Mouse (Mus musculus): ENCODE measurements at regions not wholly inside any gene's neighbourhood (a gene's known extent, or its start where the extent isn't known, plus 50 kb on each side); places are given as distances from the start of the nearest gene placed in this dataset.

GRCm38 (mm10) chr7:136531301-136531700 lies 363.1 kb upstream of the Mgmt start:
- DNase-seq (ENCODE audit: low read depth): no peak

GRCm38 (mm10) chr7:136541876-136542655 lies 352.3 kb upstream of the Mgmt start:
- DNase-seq (ENCODE audit: low read depth): no peak

GRCm38 (mm10) chr7:136542896-136543295 lies 351.5 kb upstream of the Mgmt start:
- DNase-seq (ENCODE audit: low read depth): no peak

GRCm38 (mm10) chr7:136547837-136548236 lies 346.6 kb upstream of the Mgmt start:
- no peak for DNase-seq (ENCODE audit: low read depth)

GRCm38 (mm10) chr7:136556436-136556835 lies 338.0 kb upstream of the Mgmt start:
- no peak for DNase-seq (ENCODE audit: low read depth)

- DNase-seq (ENCODE audit: low read depth): no peak
Observed at GRCm38 (mm10) chr7:136559536-136559935, 334.9 kb upstream of the Mgmt start.

- no peak for DNase-seq (ENCODE audit: low read depth)
Observed at GRCm38 (mm10) chr7:136570911-136571310, 323.5 kb upstream of the Mgmt start.

- DNase-seq (ENCODE audit: low read depth): no peak
Observed at GRCm38 (mm10) chr7:136581896-136582295, 312.5 kb upstream of the Mgmt start.

- no peak for DNase-seq (ENCODE audit: low read depth)
Observed at GRCm38 (mm10) chr7:136584361-136584760, 310.1 kb upstream of the Mgmt start.

- DNase-seq (ENCODE audit: low read depth): no peak
Observed at GRCm38 (mm10) chr7:136588491-136588890, 305.9 kb upstream of the Mgmt start.

- no peak for DNase-seq (ENCODE audit: low read depth)
Observed at GRCm38 (mm10) chr7:136590947-136591346, 303.5 kb upstream of the Mgmt start.

- DNase-seq (ENCODE audit: low read depth): no peak
Observed at GRCm38 (mm10) chr7:136607278-136608120, 286.9 kb upstream of the Mgmt start.

GRCm38 (mm10) chr7:136613496-136613895 lies 280.9 kb upstream of the Mgmt start:
- no peak for DNase-seq (ENCODE audit: low read depth)

- no peak for DNase-seq (ENCODE audit: low read depth)
Observed at GRCm38 (mm10) chr7:136624496-136624895, 269.9 kb upstream of the Mgmt start.

- DNase-seq (ENCODE audit: low read depth): no peak
Observed at GRCm38 (mm10) chr7:136631089-136631488, 263.3 kb upstream of the Mgmt start.

- no peak for DNase-seq (ENCODE audit: low read depth)
Observed at GRCm38 (mm10) chr7:136640160-136640559, 254.3 kb upstream of the Mgmt start.

- no peak for DNase-seq (ENCODE audit: low read depth)
Observed at GRCm38 (mm10) chr7:136640771-136641170, 253.6 kb upstream of the Mgmt start.

GRCm38 (mm10) chr7:136649796-136650195 lies 244.6 kb upstream of the Mgmt start:
- no peak for DNase-seq (ENCODE audit: low read depth)

- no peak for DNase-seq (ENCODE audit: low read depth)
Observed at GRCm38 (mm10) chr7:136659930-136660329, 234.5 kb upstream of the Mgmt start.

GRCm38 (mm10) chr7:136660401-136660800 lies 234.0 kb upstream of the Mgmt start:
- DNase-seq (ENCODE audit: low read depth): no peak

- no peak for DNase-seq (ENCODE audit: low read depth)
Observed at GRCm38 (mm10) chr7:136664424-136665082, 229.9 kb upstream of the Mgmt start.

- DNase-seq (ENCODE audit: low read depth): no peak
Observed at GRCm38 (mm10) chr7:136665901-136666300, 228.5 kb upstream of the Mgmt start.

- no peak for DNase-seq (ENCODE audit: low read depth)
Observed at GRCm38 (mm10) chr7:136666707-136667106, 227.7 kb upstream of the Mgmt start.

All from c-Kit-positive CD71-negative TER-119-negative erythroid progenitor cells, embryonic 14.5 days (primary cell).